Mouse (Mus musculus): ENCODE results near the gene Tdp1. TPM values are rescaled to one million over a fixed set of nuclear protein-coding genes. Genes with fewer than 3 reads are reported as not detected.

The Tdp1 gene
- polyA plus RNA-seq, 1 experiment from 2014 or later = 30.5 TPM

DNA sequence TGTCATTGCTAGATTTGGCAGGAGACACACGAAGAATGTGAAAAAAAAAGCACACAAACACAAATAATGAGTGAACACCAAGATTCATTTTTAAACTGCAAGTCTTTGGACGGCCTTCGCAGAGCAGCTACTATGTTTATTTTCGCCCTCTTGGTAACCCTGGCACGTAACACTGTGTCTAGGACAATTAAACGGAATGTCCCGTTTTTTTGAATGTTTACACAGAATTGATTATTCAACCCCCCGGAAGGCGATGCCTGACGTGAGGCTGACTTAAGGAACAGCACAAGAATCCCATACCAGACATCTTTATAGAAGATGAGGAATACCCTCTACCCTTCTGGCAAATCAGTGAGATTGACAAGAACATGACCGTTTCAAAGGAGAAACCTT, 608 bp upstream of the Tdp1 start:
- Histone ChIP-seq H3K27ac (ENCODE audit: low read length) (peak overlapping the region; percentile 95), H3K9ac (ENCODE audit: low read length) (peak overlapping the region; percentile 81), H3K36me3 (ENCODE audit: control insufficient read depth, insufficient read depth) (no peaks in the 10 kb centered on the region), H3K4me3 (ENCODE audit: low read length) (peak overlapping the region; percentile 69), H3K9me3 (replicated peaks; ENCODE audit: control insufficient read depth, low read length) (no peaks in the 10 kb centered on the region), H3K4me1 (ENCODE audit: control insufficient read depth, insufficient read depth, low read length) (peaks cover 15% of the 10 kb centered on the region), H3K4me2 (ENCODE audit: low read depth, low read length) (peak overlapping the region; percentile 63), H3K27me3 (ENCODE audit: control insufficient read depth, insufficient read depth, low read length) (no peaks in the 10 kb centered on the region)
- no peak for ATAC-seq (replicated peaks; ENCODE audit: extremely low read depth, insufficient read depth, low FRiP score)
- WGBS = under 1% methylated on average over 11 of the region's 11 CpGs

DNA sequence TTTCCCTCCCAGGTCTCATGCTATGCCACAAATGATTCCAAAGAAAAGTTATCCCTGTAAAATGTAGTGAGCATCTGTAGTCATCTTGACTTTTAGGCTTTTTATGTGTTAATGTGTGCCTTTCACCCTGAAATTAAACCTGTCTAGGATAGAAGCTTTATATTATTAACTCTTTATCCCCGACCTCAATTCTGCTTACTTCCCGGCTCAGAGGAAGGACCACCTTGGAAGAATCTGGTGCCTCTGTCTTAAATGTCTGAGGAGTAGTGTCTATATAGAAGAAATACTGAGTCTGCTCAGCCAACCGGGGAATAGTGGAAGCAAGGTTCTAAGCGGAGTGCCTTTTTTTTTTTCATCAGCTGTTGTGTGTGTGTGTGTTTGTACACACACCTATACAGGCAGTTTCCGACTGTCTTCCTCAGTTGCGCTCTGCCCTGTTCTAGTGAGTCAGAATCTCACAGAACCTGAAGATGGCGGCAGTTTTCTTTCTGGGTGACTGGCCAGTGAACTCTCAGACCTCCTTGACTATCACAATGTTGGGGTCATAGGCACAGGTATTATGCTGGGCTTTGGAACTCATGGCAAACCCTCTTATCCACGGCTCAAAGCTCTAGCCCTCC, 1.1 kb downstream of the Tdp1 start:
- Histone ChIP-seq H3K27ac (ENCODE audit: low read length) (no peak overlapping the region), H3K27me3 (ENCODE audit: control insufficient read depth, insufficient read depth, low read length) (no peaks in the 10 kb centered on the region), H3K9me3 (replicated peaks; ENCODE audit: control insufficient read depth, low read length) (no peaks in the 10 kb centered on the region), H3K9ac (ENCODE audit: low read length) (peak overlapping the region; percentile 85), H3K36me3 (ENCODE audit: control insufficient read depth, insufficient read depth) (no peaks in the 10 kb centered on the region), H3K4me2 (ENCODE audit: low read depth, low read length) (peak overlapping the region; percentile 63), H3K4me3 (ENCODE audit: low read length) (peak overlapping the region; percentile 69), H3K4me1 (ENCODE audit: control insufficient read depth, insufficient read depth, low read length) (peaks cover 15% of the 10 kb centered on the region)
- ATAC-seq (replicated peaks; ENCODE audit: extremely low read depth, insufficient read depth, low FRiP score) = no peak
- 53% methylated on average over 8 of the region's 8 CpGs for WGBS

DNA sequence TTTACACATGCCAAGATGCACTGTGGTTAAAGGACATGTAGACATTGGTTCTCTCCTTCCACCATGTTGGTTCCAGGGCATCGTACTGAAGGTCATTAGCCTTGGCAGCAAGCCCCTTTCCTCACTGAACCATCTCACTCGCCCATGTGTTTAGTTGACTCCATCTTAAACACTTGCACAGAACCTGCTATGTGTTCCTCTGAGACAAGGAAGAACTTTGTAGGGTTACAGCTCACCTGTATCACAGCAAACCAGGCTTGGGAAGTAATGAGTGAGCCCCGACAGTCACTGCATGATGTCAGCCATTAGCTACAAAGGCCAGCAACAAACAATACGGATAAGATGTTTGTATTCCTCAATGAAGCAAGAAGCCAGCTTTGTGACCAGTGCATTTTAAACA, 13.5 kb downstream of the Tdp1 start:
- Histone ChIP-seq H3K9ac (ENCODE audit: low read length) (no peak overlapping the region), H3K4me2 (ENCODE audit: low read depth, low read length) (no peak overlapping the region), H3K9me3 (replicated peaks; ENCODE audit: control insufficient read depth, low read length) (no peaks in the 10 kb centered on the region), H3K27me3 (ENCODE audit: control insufficient read depth, insufficient read depth, low read length) (no peaks in the 10 kb centered on the region), H3K4me1 (ENCODE audit: control insufficient read depth, insufficient read depth, low read length) (peaks cover 6% of the 10 kb centered on the region; the same call in 1 of the 2 replicates), H3K36me3 (ENCODE audit: control insufficient read depth, insufficient read depth) (peaks cover 23% of the 10 kb centered on the region), H3K4me3 (ENCODE audit: low read length) (no peak overlapping the region), H3K27ac (ENCODE audit: low read length) (no peak overlapping the region)
- no peak for ATAC-seq (replicated peaks; ENCODE audit: extremely low read depth, insufficient read depth, low FRiP score)
- WGBS = 82% methylated on average over 4 of the region's 4 CpGs

DNA sequence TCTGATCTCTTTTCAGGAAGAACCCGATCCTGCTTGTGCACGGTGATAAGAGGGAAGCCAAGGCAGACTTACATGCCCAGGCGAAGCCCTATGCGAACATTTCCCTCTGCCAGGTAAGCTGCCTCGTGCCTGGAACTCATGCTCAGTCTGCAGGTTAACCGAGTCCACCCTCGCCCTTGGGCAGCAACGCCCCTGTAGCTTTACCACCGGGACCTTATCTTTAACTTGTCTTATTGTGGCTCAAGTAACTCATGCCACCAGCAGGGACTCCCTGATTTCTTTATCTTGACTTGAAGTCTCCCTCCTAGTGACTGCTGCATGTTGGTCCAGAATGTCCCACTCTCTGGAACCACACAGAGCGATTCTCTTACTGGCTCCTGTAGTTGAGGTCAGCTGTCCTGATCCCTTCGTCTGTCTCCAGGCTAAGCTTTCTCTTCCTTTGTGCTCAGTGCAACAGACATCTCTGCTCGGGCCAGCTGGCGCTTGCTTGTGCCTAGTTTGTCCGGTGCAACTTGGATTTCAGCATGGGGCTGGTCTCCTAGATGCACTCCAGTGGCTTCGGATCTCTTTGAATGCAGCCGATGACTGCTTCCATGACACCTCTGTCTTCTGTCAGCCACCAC, 14.0 kb downstream of the Tdp1 start:
- peaks cover 23% of the 10 kb centered on the region for H3K36me3 ChIP-seq (ENCODE audit: control insufficient read depth, insufficient read depth)
- peaks cover 11% of the 10 kb centered on the region for H3K4me1 ChIP-seq (ENCODE audit: control insufficient read depth, insufficient read depth, low read length)
- H3K4me3 ChIP-seq (ENCODE audit: low read length) = no peak overlapping the region
- 85% methylated on average over 16 of the region's 16 CpGs for WGBS
- no peak overlapping the region for H3K27ac ChIP-seq (ENCODE audit: low read length)
- H3K9me3 ChIP-seq (replicated peaks; ENCODE audit: control insufficient read depth, low read length) = no peaks in the 10 kb centered on the region
- no peaks in the 10 kb centered on the region for H3K27me3 ChIP-seq (ENCODE audit: control insufficient read depth, insufficient read depth, low read length)
- H3K4me2 ChIP-seq (ENCODE audit: low read depth, low read length) = no peak overlapping the region
- ATAC-seq (replicated peaks; ENCODE audit: extremely low read depth, insufficient read depth, low FRiP score) = no peak
- no peak overlapping the region for H3K9ac ChIP-seq (ENCODE audit: low read length)

DNA sequence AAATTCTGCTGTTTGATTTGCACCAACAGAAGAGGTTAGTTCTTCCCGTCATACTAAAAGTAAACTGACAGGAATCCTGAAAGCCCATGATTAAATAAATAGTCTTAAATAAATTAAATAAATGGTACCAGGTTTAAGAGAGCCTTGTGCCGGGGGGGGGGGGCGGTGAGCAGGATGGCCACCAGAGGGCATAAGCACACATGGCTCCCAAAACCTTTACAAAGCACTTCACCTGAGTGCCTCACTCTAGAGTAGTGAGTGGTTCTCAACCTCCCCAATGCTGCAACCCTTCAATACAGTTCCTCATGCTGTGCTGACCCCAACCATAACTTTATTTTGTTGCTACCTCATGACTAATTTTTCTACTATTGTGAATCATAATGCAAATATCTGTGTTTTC, 15.7 kb downstream of the Tdp1 start:
- Histone ChIP-seq H3K9ac (ENCODE audit: low read length) (no peak overlapping the region), H3K4me3 (ENCODE audit: low read length) (no peak overlapping the region), H3K27ac (ENCODE audit: low read length) (no peak overlapping the region), H3K27me3 (ENCODE audit: control insufficient read depth, insufficient read depth, low read length) (no peaks in the 10 kb centered on the region), H3K4me1 (ENCODE audit: control insufficient read depth, insufficient read depth, low read length) (peaks cover 11% of the 10 kb centered on the region), H3K36me3 (ENCODE audit: control insufficient read depth, insufficient read depth) (peaks cover 25% of the 10 kb centered on the region), H3K4me2 (ENCODE audit: low read depth, low read length) (no peak overlapping the region), H3K9me3 (replicated peaks; ENCODE audit: control insufficient read depth, low read length) (no peaks in the 10 kb centered on the region)
- WGBS = 80% methylated on average over 1 of the region's 3 CpGs
- no peak for ATAC-seq (replicated peaks; ENCODE audit: extremely low read depth, insufficient read depth, low FRiP score)

DNA sequence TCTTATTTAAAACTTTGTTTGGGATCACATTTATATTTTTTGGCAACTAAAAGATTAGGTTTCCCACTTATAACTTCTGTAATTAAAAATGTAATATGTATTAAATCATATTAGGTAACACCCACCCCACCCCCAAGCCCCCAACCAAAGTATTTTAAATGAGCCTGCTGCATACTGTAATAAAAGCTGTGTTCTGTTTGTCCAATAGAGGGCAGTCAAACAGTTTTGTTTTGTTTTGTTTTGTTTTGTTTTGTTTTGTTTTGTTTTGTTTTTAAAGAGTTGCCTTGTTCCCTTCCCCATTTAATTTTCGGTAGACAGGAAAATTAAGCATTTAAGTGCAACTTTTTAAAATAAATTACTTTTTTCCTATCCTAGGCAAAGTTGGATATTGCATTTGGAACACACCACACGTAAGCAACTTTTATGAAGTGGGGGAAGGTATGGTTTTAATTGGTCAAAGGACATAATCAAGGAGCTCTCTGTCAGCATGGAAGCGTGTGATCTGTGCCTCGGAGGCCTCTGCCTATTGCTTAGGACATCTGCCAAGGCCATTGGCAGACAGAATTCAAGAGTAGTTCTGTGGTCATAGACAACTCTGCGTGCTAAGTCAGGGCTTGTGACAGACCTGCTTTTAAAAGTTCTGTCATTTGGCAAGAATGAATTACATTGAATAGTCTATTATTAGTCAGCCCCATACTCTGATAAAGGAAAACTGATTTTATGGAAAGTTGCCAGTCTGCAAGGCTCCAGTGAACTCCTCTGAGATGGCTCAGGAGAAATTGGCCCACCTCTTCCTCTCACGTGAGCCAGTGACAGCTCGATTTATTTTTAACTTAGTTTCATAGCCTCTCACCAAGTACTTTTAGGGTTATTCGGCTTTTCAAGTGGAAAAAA, 17.9 kb downstream of the Tdp1 start:
- Histone ChIP-seq H3K4me3 (ENCODE audit: low read length) (no peak overlapping the region), H3K27ac (ENCODE audit: low read length) (peak overlapping the region; percentile 93), H3K4me2 (ENCODE audit: low read depth, low read length) (peak overlapping the region; percentile 42; the same call in 1 of the 2 replicates), H3K36me3 (ENCODE audit: control insufficient read depth, insufficient read depth) (peaks cover 31% of the 10 kb centered on the region), H3K9ac (ENCODE audit: low read length) (no peak overlapping the region), H3K9me3 (replicated peaks; ENCODE audit: control insufficient read depth, low read length) (no peaks in the 10 kb centered on the region), H3K27me3 (ENCODE audit: control insufficient read depth, insufficient read depth, low read length) (no peaks in the 10 kb centered on the region), H3K4me1 (ENCODE audit: control insufficient read depth, insufficient read depth, low read length) (peaks cover 11% of the 10 kb centered on the region)
- ATAC-seq (replicated peaks; ENCODE audit: extremely low read depth, insufficient read depth, low FRiP score) = peak; percentile 91
- 34% methylated on average over 8 of the region's 8 CpGs for WGBS

DNA sequence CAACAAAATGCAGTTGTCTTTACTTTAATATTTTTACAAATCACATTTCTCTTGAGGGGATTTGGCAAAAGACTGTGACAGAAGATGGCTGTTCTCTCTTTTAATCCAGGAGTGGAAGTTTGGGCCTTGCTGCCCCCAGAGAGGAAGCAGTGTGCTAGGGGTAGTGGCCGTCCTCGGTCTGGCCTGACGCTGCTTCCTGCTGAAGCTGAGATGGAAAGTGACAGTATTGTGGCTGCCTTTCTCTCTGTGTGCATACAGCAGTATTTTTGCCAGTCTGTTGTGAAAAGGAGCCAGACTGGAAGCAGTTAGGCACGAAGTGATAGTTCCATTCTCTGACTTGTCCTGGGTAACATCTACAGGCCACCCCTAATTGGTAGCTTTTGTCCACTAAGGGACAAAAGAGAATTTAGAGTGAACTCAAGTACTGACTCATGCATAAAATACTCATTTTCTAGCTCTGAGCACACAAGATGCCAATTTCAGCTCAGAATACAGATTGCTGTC, 18.6 kb downstream of the Tdp1 start:
- no peak overlapping the region for H3K4me3 ChIP-seq (ENCODE audit: low read length)
- no peak overlapping the region for H3K4me2 ChIP-seq (ENCODE audit: low read depth, low read length)
- H3K36me3 ChIP-seq (ENCODE audit: control insufficient read depth, insufficient read depth) = peaks cover 37% of the 10 kb centered on the region
- H3K9ac ChIP-seq (ENCODE audit: low read length) = 0 out of 2 replicates have a peak overlapping the region, but pooled peaks have one; percentile 36
- H3K4me1 ChIP-seq (ENCODE audit: control insufficient read depth, insufficient read depth, low read length) = peaks cover 11% of the 10 kb centered on the region
- ATAC-seq (replicated peaks; ENCODE audit: extremely low read depth, insufficient read depth, low FRiP score) = peak; percentile 38; the same call in 1 of the 2 replicates
- H3K27me3 ChIP-seq (ENCODE audit: control insufficient read depth, insufficient read depth, low read length) = no peaks in the 10 kb centered on the region
- peak overlapping the region; percentile 93 for H3K27ac ChIP-seq (ENCODE audit: low read length)
- no peaks in the 10 kb centered on the region for H3K9me3 ChIP-seq (replicated peaks; ENCODE audit: control insufficient read depth, low read length)
- WGBS = 56% methylated on average over 4 of the region's 4 CpGs

DNA sequence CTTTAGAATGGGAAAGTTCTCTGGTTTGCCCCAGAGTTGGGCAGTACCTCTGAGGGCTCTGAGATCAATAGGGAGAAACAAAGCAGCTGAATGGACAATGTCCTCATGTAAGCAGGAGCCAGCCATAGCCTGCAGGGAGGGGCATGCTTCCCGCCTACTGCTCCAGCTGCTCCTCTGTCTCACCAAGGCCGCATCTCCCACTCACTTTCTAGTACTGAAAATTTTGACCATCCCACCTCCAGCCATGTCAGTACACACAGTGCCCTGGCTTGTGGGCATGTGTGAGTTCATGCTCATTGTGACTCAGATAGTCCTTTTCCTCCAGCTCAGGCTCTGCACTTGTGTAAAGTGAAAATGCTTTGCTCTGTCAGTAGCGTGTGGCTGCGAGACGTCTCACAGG, 20.2 kb downstream of the Tdp1 start:
- no peak overlapping the region for H3K4me3 ChIP-seq (ENCODE audit: low read length)
- no peak overlapping the region for H3K27ac ChIP-seq (ENCODE audit: low read length)
- H3K9me3 ChIP-seq (replicated peaks; ENCODE audit: control insufficient read depth, low read length) = no peaks in the 10 kb centered on the region
- ATAC-seq (replicated peaks; ENCODE audit: extremely low read depth, insufficient read depth, low FRiP score) = no peak
- WGBS = 85% methylated on average over 5 of the region's 5 CpGs
- H3K9ac ChIP-seq (ENCODE audit: low read length) = no peak overlapping the region
- H3K4me1 ChIP-seq (ENCODE audit: control insufficient read depth, insufficient read depth, low read length) = peaks cover 11% of the 10 kb centered on the region
- no peaks in the 10 kb centered on the region for H3K27me3 ChIP-seq (ENCODE audit: control insufficient read depth, insufficient read depth, low read length)
- H3K4me2 ChIP-seq (ENCODE audit: low read depth, low read length) = no peak overlapping the region
- H3K36me3 ChIP-seq (ENCODE audit: control insufficient read depth, insufficient read depth) = peaks cover 33% of the 10 kb centered on the region
